Mouse (Mus musculus) layer of hippocampus, adult 9-11 months (tissue): ENCODE data around the gene Gm19684.
"Not testable (repeated sequence)": the region's sequence is repeated elsewhere in the genome, so short reads cannot be mapped to it uniquely, and the experiment has no call there.

Experiments
- DNase-seq: peaks from one replicate; pipeline ENCODE4 v3.0.0; 2022

The Gm19684 gene

GRCm38 (mm10) chr17:36121352-36122020, at the start of gene Gm19684:
Gene Gm19684, plus strand, starts transcription at chr17:36121678.
- peak; percentile 79 for DNase-seq

- not testable (repeated sequence) for DNase-seq
Observed at GRCm38 (mm10) chr17:36081901-36082300, 39.6 kb upstream of the Gm19684 start.

GRCm38 (mm10) chr17:36082519-36083232, 38.8 kb upstream of the Gm19684 start:
- DNase-seq = not testable (repeated sequence)

GRCm38 (mm10) chr17:36083266-36083869, 38.1 kb upstream of the Gm19684 start:
- DNase-seq = no peak

GRCm38 (mm10) chr17:36083870-36084451, 37.5 kb upstream of the Gm19684 start:
- no peak for DNase-seq

- not testable (repeated sequence) for DNase-seq
Observed at GRCm38 (mm10) chr17:36085976-36086375, 35.5 kb upstream of the Gm19684 start.

GRCm38 (mm10) chr17:36091933-36092332, 29.5 kb upstream of the Gm19684 start:
- DNase-seq = not testable (repeated sequence)

GRCm38 (mm10) chr17:36092520-36092919, 29.0 kb upstream of the Gm19684 start:
- not testable (repeated sequence) for DNase-seq

GRCm38 (mm10) chr17:36093936-36094335, 27.5 kb upstream of the Gm19684 start:
- no peak for DNase-seq

- not testable (repeated sequence) for DNase-seq
Observed at GRCm38 (mm10) chr17:36099603-36100002, 21.9 kb upstream of the Gm19684 start.

GRCm38 (mm10) chr17:36102091-36102490, 19.4 kb upstream of the Gm19684 start:
- DNase-seq = not testable (repeated sequence)

- not testable (repeated sequence) for DNase-seq
Observed at GRCm38 (mm10) chr17:36110129-36110528, 11.3 kb upstream of the Gm19684 start.

GRCm38 (mm10) chr17:36110641-36111509, 10.6 kb upstream of the Gm19684 start:
- DNase-seq = not testable (repeated sequence)

- DNase-seq = not testable (repeated sequence)
Observed at GRCm38 (mm10) chr17:36111510-36111868, 10.0 kb upstream of the Gm19684 start.

- not testable (repeated sequence) for DNase-seq
Observed at GRCm38 (mm10) chr17:36113979-36114593, 7.4 kb upstream of the Gm19684 start.

- not testable (repeated sequence) for DNase-seq
Observed at GRCm38 (mm10) chr17:36116545-36116944, 4.9 kb upstream of the Gm19684 start.

GRCm38 (mm10) chr17:36120839-36121238, 639 bp upstream of the Gm19684 start:
- not testable (repeated sequence) for DNase-seq

- DNase-seq = not testable (repeated sequence)
Observed at GRCm38 (mm10) chr17:36124111-36124510, 2.6 kb downstream of the Gm19684 start.

GRCm38 (mm10) chr17:36128525-36128924, 7.0 kb downstream of the Gm19684 start:
- not testable (repeated sequence) for DNase-seq

- DNase-seq = not testable (repeated sequence)
Observed at GRCm38 (mm10) chr17:36128968-36129817, 7.7 kb downstream of the Gm19684 start, which contains the start of gene Gm7030. Gene Gm7030, minus strand, starts transcription at chr17:36129425.
